Mouse (Mus musculus) limb, embryonic 12.5 days (tissue): ENCODE results near the gene Dlx3. TPM values are rescaled to one million over a fixed set of nuclear protein-coding genes. Genes with fewer than 3 reads are reported as not detected.

Experiments used
- ATAC-seq: fragments of 200-750 bp; cut with Nextera tagmentation; 2 replicates; pipeline ENCODE4 v1.8.0; 2017; ENCODE audit warnings: low read depth, moderate TSS enrichment; ENCODE audit not compliant: insufficient number of reproducible peaks, insufficient read depth, low FRiP score, low TSS enrichment
- H3K27ac ChIP-seq: fragments of 300-500 bp; sonication (generic); 2 replicates; pipeline ENCODE4 v1.5.1; 2016; ENCODE audit warnings: mild to moderate bottlenecking, moderate library complexity
- H3K27me3 ChIP-seq: fragments of 300-500 bp; sonication (generic); 2 replicates; pipeline ENCODE4 v1.6.1; 2016; ENCODE audit warnings: mild to moderate bottlenecking, moderate library complexity
- H3K36me3 ChIP-seq: fragments of 300-500 bp; sonication (generic); 2 replicates; pipeline ENCODE4 v1.6.1; 2016; ENCODE audit warnings: mild to moderate bottlenecking, moderate library complexity
- H3K4me1 ChIP-seq: fragments of 300-500 bp; sonication (generic); replicated peaks from 2 replicates; pipeline ENCODE4 v1.6.1; 2016
- H3K4me2 ChIP-seq: fragments of 300-500 bp; sonication (generic); 2 replicates; pipeline ENCODE4 v1.6.1; 2016; ENCODE audit warnings: mild to moderate bottlenecking, moderate library complexity
- H3K4me3 ChIP-seq: fragments of 300-500 bp; sonication (generic); replicated peaks from 2 replicates; pipeline ENCODE4 v1.5.1; 2016; ENCODE audit warnings: mild to moderate bottlenecking
- H3K9ac ChIP-seq: fragments of 300-500 bp; sonication (generic); replicated peaks from 2 replicates; pipeline ENCODE4 v1.6.1; 2016; ENCODE audit warnings: mild to moderate bottlenecking, moderate library complexity
- H3K9me3 ChIP-seq: fragments of 300-500 bp; sonication (generic); 2 replicates; pipeline ENCODE4 v1.6.1; 2016; ENCODE audit warnings: mild to moderate bottlenecking, moderate library complexity
- WGBS: fragments of 180-500 bp; shearing (Covaris S2); methylation state at CpG from one replicate; pipeline ENCODE4 v1.1.7; 2016; 5-methylcytosine and 5-hydroxymethylcytosine counted together
- polyA plus RNA-seq: library from polyadenylated mRNA; unstranded; fragments of >200 nt; fragmentation: Nextera tagmentation; extraction: Ambion mirVana; gene quantifications from 2 replicates; pipeline ENCODE4 v1.2.1, GENCODE M21; 2016

The Dlx3 gene
- polyA plus RNA-seq, 1 experiment from 2014 or later, result 8.4 TPM

- Histone ChIP-seq H3K4me3 (peak overlapping the region; percentile 14; the same call in 1 of the 2 replicates), H3K27ac (no peak overlapping the region)
Measured at GRCm38 (mm10) chr11:95105274-95105874, 14.5 kb upstream of the Dlx3 start.

GRCm38 (mm10) chr11:95106440-95107236 is 13.3 kb upstream of the Dlx3 start:
- WGBS, result 34% methylated on average over 23 of the region's 23 CpGs
- 0 out of 2 replicates have a peak, but pooled peaks have one; percentile 32 for ATAC-seq
- H3K4me3 ChIP-seq, result no peak overlapping the region
- peaks cover 33% of the 10 kb centered on the region for H3K27me3 ChIP-seq
- no peak overlapping the region for H3K9ac ChIP-seq
- H3K9me3 ChIP-seq, result 0 out of 2 replicates have a peak, but pooled peaks cover 3% of the 10 kb centered on the region
- H3K4me1 ChIP-seq, result peaks cover 16% of the 10 kb centered on the region
- 0 out of 2 replicates have a peak overlapping the region, but pooled peaks have one; percentile 5 for H3K4me2 ChIP-seq
- no peak overlapping the region for H3K27ac ChIP-seq
- no peaks in the 10 kb centered on the region for H3K36me3 ChIP-seq

More at GRCm38 (mm10) chr11:95105274-95105874, 14.5 kb upstream of the Dlx3 start:
- Histone ChIP-seq H3K36me3 (no peaks in the 10 kb centered on the region), H3K4me1 (peaks cover 28% of the 10 kb centered on the region), H3K9me3 (0 out of 2 replicates have a peak, but pooled peaks cover 3% of the 10 kb centered on the region), H3K9ac (no peak overlapping the region; the same call in 1 of the 2 replicates), H3K27me3 (peaks cover 33% of the 10 kb centered on the region), H3K4me2 (peak overlapping the region; percentile 44)
- ATAC-seq, result no peak
- WGBS, result 3% methylated on average over 25 of the region's 25 CpGs

- Histone ChIP-seq H3K4me1 (peaks cover 14% of the 10 kb centered on the region), H3K27me3 (peaks cover 34% of the 10 kb centered on the region), H3K9ac (no peak overlapping the region), H3K4me2 (no peak overlapping the region), H3K36me3 (no peaks in the 10 kb centered on the region), H3K27ac (no peak overlapping the region), H3K4me3 (no peak overlapping the region), H3K9me3 (no peaks in the 10 kb centered on the region)
- ATAC-seq, result no peak
- 76% methylated on average over 2 of the region's 2 CpGs for WGBS
Measured at GRCm38 (mm10) chr11:95109000-95109399, 10.9 kb upstream of the Dlx3 start.

- no peak overlapping the region for H3K27ac ChIP-seq
- no peaks in the 10 kb centered on the region for H3K9me3 ChIP-seq
- peaks cover 27% of the 10 kb centered on the region for H3K27me3 ChIP-seq
- H3K4me1 ChIP-seq, result peaks cover 10% of the 10 kb centered on the region
- ATAC-seq, result no peak
- H3K9ac ChIP-seq, result no peak overlapping the region
- H3K36me3 ChIP-seq, result no peaks in the 10 kb centered on the region
- 89% methylated on average over 7 of the region's 7 CpGs for WGBS
- H3K4me3 ChIP-seq, result no peak overlapping the region
- H3K4me2 ChIP-seq, result no peak overlapping the region
Measured at GRCm38 (mm10) chr11:95110081-95110480, 9.8 kb upstream of the Dlx3 start.

GRCm38 (mm10) chr11:95117030-95117429 is 2.9 kb upstream of the Dlx3 start:
- Histone ChIP-seq H3K27me3 (peaks cover 60% of the 10 kb centered on the region), H3K9me3 (no peaks in the 10 kb centered on the region), H3K4me2 (no peak overlapping the region), H3K4me3 (no peak overlapping the region), H3K4me1 (peaks cover 24% of the 10 kb centered on the region), H3K27ac (no peak overlapping the region), H3K36me3 (no peaks in the 10 kb centered on the region), H3K9ac (no peak overlapping the region)
- ATAC-seq, result peak; percentile 29; the same call in 1 of the 2 replicates
- WGBS, result 2% methylated on average over 6 of the region's 6 CpGs

GRCm38 (mm10) chr11:95118505-95118904 is 1.4 kb upstream of the Dlx3 start:
- Histone ChIP-seq H3K27me3 (peaks cover 73% of the 10 kb centered on the region), H3K9me3 (no peaks in the 10 kb centered on the region), H3K4me1 (peaks cover 24% of the 10 kb centered on the region), H3K4me2 (peak overlapping the region; percentile 31), H3K4me3 (no peak overlapping the region; the same call in 1 of the 2 replicates), H3K36me3 (no peaks in the 10 kb centered on the region), H3K27ac (no peak overlapping the region), H3K9ac (no peak overlapping the region)
- whole genome bisulfite sequencing, result 2% methylated on average over 8 of the region's 8 CpGs
- peak; percentile 50; the same call in 1 of the 2 replicates for ATAC-seq

- peaks cover 29% of the 10 kb centered on the region for H3K4me1 ChIP-seq
- H3K4me3 ChIP-seq, result peak overlapping the region; percentile 48
- ATAC-seq, result no peak
- peaks cover 84% of the 10 kb centered on the region for H3K27me3 ChIP-seq
- under 1% methylated on average over 21 of the region's 21 CpGs for WGBS
- no peaks in the 10 kb centered on the region for H3K9me3 ChIP-seq
- peak overlapping the region; percentile 50 for H3K9ac ChIP-seq
- no peak overlapping the region for H3K27ac ChIP-seq
- peak overlapping the region; percentile 82 for H3K4me2 ChIP-seq
- H3K36me3 ChIP-seq, result no peaks in the 10 kb centered on the region
Measured at GRCm38 (mm10) chr11:95120633-95121020, 708 bp downstream of the Dlx3 start.

- peaks cover 37% of the 10 kb centered on the region for H3K4me1 ChIP-seq
- H3K36me3 ChIP-seq, result no peaks in the 10 kb centered on the region
- H3K9me3 ChIP-seq, result no peaks in the 10 kb centered on the region
- H3K27ac ChIP-seq, result no peak overlapping the region
- H3K4me3 ChIP-seq, result peak overlapping the region; percentile 48
- ATAC-seq, result no peak
- H3K27me3 ChIP-seq, result peaks cover 92% of the 10 kb centered on the region
- H3K9ac ChIP-seq, result peak overlapping the region; percentile 55
- peak overlapping the region; percentile 82 for H3K4me2 ChIP-seq
- WGBS, result under 1% methylated on average over 63 of the region's 63 CpGs
Measured at GRCm38 (mm10) chr11:95121161-95122099, 1.5 kb downstream of the Dlx3 start.

GRCm38 (mm10) chr11:95122100-95122489 is 2.2 kb downstream of the Dlx3 start:
- H3K27ac ChIP-seq, result no peak overlapping the region
- peaks cover 92% of the 10 kb centered on the region for H3K27me3 ChIP-seq
- H3K9me3 ChIP-seq, result no peaks in the 10 kb centered on the region
- no peaks in the 10 kb centered on the region for H3K36me3 ChIP-seq
- peaks cover 43% of the 10 kb centered on the region for H3K4me1 ChIP-seq
- H3K4me3 ChIP-seq, result peak overlapping the region; percentile 48
- 35% methylated on average over 6 of the region's 6 CpGs for WGBS
- peak overlapping the region; percentile 82 for H3K4me2 ChIP-seq
- peak overlapping the region; percentile 55; the same call in 1 of the 2 replicates for H3K9ac ChIP-seq
- no peak for ATAC-seq

GRCm38 (mm10) chr11:95125366-95125948 is 5.5 kb downstream of the Dlx3 start:
- peaks cover 90% of the 10 kb centered on the region for H3K27me3 ChIP-seq

More at GRCm38 (mm10) chr11:95125366-95125948, 5.5 kb downstream of the Dlx3 start:
- ATAC-seq, result no peak
- Histone ChIP-seq H3K4me3 (no peak overlapping the region), H3K27ac (no peak overlapping the region), H3K36me3 (no peaks in the 10 kb centered on the region), H3K9ac (no peak overlapping the region), H3K4me1 (peaks cover 47% of the 10 kb centered on the region), H3K9me3 (no peaks in the 10 kb centered on the region), H3K4me2 (no peak overlapping the region)
- 6% methylated on average over 7 of the region's 7 CpGs for WGBS
